Mouse (Mus musculus): ENCODE results near the gene Tmem98. TPM values are rescaled to one million over a fixed set of nuclear protein-coding genes. Genes with fewer than 3 reads are reported as not detected.

Gene Tmem98
- polyA plus RNA-seq, 1 experiment from 2014 or later = 152 TPM

GRCm38 (mm10) chr11:80848131-80848530 lies 38.2 kb downstream of the Tmem98 start:
- no peak overlapping the region for H3K27ac ChIP-seq (replicated peaks; ENCODE audit: low read depth, low read length)

DNA sequence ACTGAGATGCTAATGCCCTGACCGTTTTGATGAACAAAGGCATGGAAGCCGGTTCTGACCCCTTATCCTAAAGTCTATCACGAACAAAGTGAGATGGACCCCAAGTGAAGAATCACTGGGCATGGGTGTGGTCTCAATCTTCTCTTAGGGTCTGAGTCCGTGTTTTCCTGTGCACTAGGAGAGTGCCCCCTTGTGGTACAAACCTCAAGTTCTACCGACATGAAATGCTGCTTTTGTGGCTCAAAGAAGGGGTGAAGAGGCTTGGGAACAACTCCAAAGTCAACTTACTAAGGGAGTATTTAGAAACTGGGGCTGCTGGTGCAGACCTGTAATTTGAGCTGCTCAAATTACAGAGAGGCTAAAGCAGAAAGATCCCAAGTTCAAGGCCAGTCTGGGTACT lies 41.9 kb downstream of the Tmem98 start:
- DNase-seq (ENCODE audit: low spot score) = peak; percentile 34
- H3K4me1 ChIP-seq (ENCODE audit: control insufficient read depth, insufficient read depth, low read length) = no peaks in the 10 kb centered on the region

More at GRCm38 (mm10) chr11:80848131-80848530, 38.2 kb downstream of the Tmem98 start:
- Histone ChIP-seq H3K4me1 (ENCODE audit: control insufficient read depth, insufficient read depth, low read length) (no peaks in the 10 kb centered on the region), H3K27me3 (ENCODE audit: control insufficient read depth, insufficient read depth, low read length) (no peaks in the 10 kb centered on the region), H3K9ac (ENCODE audit: low read length) (no peak overlapping the region), H3K36me3 (ENCODE audit: control insufficient read depth, insufficient read depth, low read length) (no peaks in the 10 kb centered on the region), H3K4me2 (ENCODE audit: low read depth, severe bottlenecking) (no peak overlapping the region), H3K9me3 (ENCODE audit: control insufficient read depth, low read length) (no peaks in the 10 kb centered on the region), H3K4me3 (ENCODE audit: low read depth, low read length) (no peak overlapping the region)
- no peak for DNase-seq (ENCODE audit: low spot score)
- ATAC-seq (ENCODE audit: insufficient number of reproducible peaks, low FRiP score, low TSS enrichment, low read depth) = no peak
- 49% methylated on average over 5 of the region's 5 CpGs for WGBS

GRCm38 (mm10) chr11:80853014-80853413 lies 43.0 kb downstream of the Tmem98 start:
- H3K9me3 ChIP-seq (ENCODE audit: control insufficient read depth, low read length) = no peaks in the 10 kb centered on the region
- no peak overlapping the region for H3K4me3 ChIP-seq (ENCODE audit: low read depth, low read length)
- no peaks in the 10 kb centered on the region for H3K36me3 ChIP-seq (ENCODE audit: control insufficient read depth, insufficient read depth, low read length)
- WGBS = 66% methylated on average over 3 of the region's 3 CpGs
- H3K9ac ChIP-seq (ENCODE audit: low read length) = no peak overlapping the region
- H3K4me2 ChIP-seq (ENCODE audit: low read depth, severe bottlenecking) = no peak overlapping the region
- H3K27ac ChIP-seq (replicated peaks; ENCODE audit: low read depth, low read length) = no peak overlapping the region
- H3K4me1 ChIP-seq (ENCODE audit: control insufficient read depth, insufficient read depth, low read length) = no peaks in the 10 kb centered on the region
- no peaks in the 10 kb centered on the region for H3K27me3 ChIP-seq (ENCODE audit: control insufficient read depth, insufficient read depth, low read length)
- DNase-seq (ENCODE audit: low spot score) (no peak), ATAC-seq (ENCODE audit: insufficient number of reproducible peaks, low FRiP score, low TSS enrichment, low read depth) (no peak)

More for the DNA sequence above, 41.9 kb downstream of the Tmem98 start:
- H3K9ac ChIP-seq (ENCODE audit: low read length) = no peak overlapping the region
- 45% methylated on average over 5 of the region's 5 CpGs for WGBS
- no peaks in the 10 kb centered on the region for H3K9me3 ChIP-seq (ENCODE audit: control insufficient read depth, low read length)
- H3K27ac ChIP-seq (replicated peaks; ENCODE audit: low read depth, low read length) = no peak overlapping the region
- H3K4me3 ChIP-seq (ENCODE audit: low read depth, low read length) = no peak overlapping the region
- no peaks in the 10 kb centered on the region for H3K27me3 ChIP-seq (ENCODE audit: control insufficient read depth, insufficient read depth, low read length)
- H3K36me3 ChIP-seq (ENCODE audit: control insufficient read depth, insufficient read depth, low read length) = no peaks in the 10 kb centered on the region
- no peak for ATAC-seq (ENCODE audit: insufficient number of reproducible peaks, low FRiP score, low TSS enrichment, low read depth)
- H3K4me2 ChIP-seq (ENCODE audit: low read depth, severe bottlenecking) = no peak overlapping the region

- DNase-seq (ENCODE audit: low spot score) (no peak), ATAC-seq (ENCODE audit: insufficient number of reproducible peaks, low FRiP score, low TSS enrichment, low read depth) (no peak)
- Histone ChIP-seq H3K9ac (ENCODE audit: low read length) (no peak overlapping the region), H3K4me2 (ENCODE audit: low read depth, severe bottlenecking) (no peak overlapping the region), H3K4me1 (ENCODE audit: control insufficient read depth, insufficient read depth, low read length) (no peaks in the 10 kb centered on the region), H3K4me3 (ENCODE audit: low read depth, low read length) (no peak overlapping the region), H3K27me3 (ENCODE audit: control insufficient read depth, insufficient read depth, low read length) (no peaks in the 10 kb centered on the region), H3K9me3 (ENCODE audit: control insufficient read depth, low read length) (no peaks in the 10 kb centered on the region), H3K27ac (replicated peaks; ENCODE audit: low read depth, low read length) (no peak overlapping the region), H3K36me3 (ENCODE audit: control insufficient read depth, insufficient read depth, low read length) (no peaks in the 10 kb centered on the region)
- 85% methylated on average over 11 of the region's 11 CpGs for WGBS
These were observed 44.5 kb downstream of the Tmem98 start for GRCm38 (mm10) chr11:80854430-80854829.

GRCm38 (mm10) chr11:80854908-80855307 lies 44.9 kb downstream of the Tmem98 start:
- DNase-seq (ENCODE audit: low spot score) (no peak), ATAC-seq (ENCODE audit: insufficient number of reproducible peaks, low FRiP score, low TSS enrichment, low read depth) (no peak)
- WGBS = 59% methylated on average over 7 of the region's 7 CpGs
- no peaks in the 10 kb centered on the region for H3K4me1 ChIP-seq (ENCODE audit: control insufficient read depth, insufficient read depth, low read length)
- H3K4me2 ChIP-seq (ENCODE audit: low read depth, severe bottlenecking) = no peak overlapping the region
- no peak overlapping the region for H3K27ac ChIP-seq (replicated peaks; ENCODE audit: low read depth, low read length)
- H3K9me3 ChIP-seq (ENCODE audit: control insufficient read depth, low read length) = no peaks in the 10 kb centered on the region
- H3K27me3 ChIP-seq (ENCODE audit: control insufficient read depth, insufficient read depth, low read length) = no peaks in the 10 kb centered on the region
- no peaks in the 10 kb centered on the region for H3K36me3 ChIP-seq (ENCODE audit: control insufficient read depth, insufficient read depth, low read length)
- no peak overlapping the region for H3K4me3 ChIP-seq (ENCODE audit: low read depth, low read length)
- no peak overlapping the region for H3K9ac ChIP-seq (ENCODE audit: low read length)

DNA sequence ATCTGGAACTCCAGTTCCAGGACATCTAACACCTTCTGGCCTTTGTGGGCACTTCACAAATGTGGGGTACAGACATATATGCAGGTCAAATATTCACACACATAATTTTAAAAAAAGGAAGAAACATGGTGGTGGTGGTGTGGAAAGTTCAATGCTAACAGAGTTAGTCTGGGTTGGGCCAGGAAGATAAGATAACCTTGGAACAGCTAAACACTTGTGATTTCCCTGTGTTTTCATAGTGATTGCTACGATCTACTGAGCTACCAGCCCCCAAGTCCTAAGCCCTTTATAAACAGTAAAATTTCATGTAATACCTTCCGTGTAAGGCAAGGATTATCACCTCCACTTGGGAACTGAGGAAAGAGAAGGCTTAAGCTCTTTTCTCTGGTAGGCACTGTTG lies 46.9 kb downstream of the Tmem98 start:
- 86% methylated on average over 2 of the region's 2 CpGs for WGBS
- Histone ChIP-seq H3K27me3 (ENCODE audit: control insufficient read depth, insufficient read depth, low read length) (no peaks in the 10 kb centered on the region), H3K4me1 (ENCODE audit: control insufficient read depth, insufficient read depth, low read length) (no peaks in the 10 kb centered on the region), H3K4me2 (ENCODE audit: low read depth, severe bottlenecking) (no peak overlapping the region), H3K9me3 (ENCODE audit: control insufficient read depth, low read length) (no peaks in the 10 kb centered on the region), H3K36me3 (ENCODE audit: control insufficient read depth, insufficient read depth, low read length) (no peaks in the 10 kb centered on the region), H3K27ac (replicated peaks; ENCODE audit: low read depth, low read length) (no peak overlapping the region), H3K9ac (ENCODE audit: low read length) (no peak overlapping the region), H3K4me3 (ENCODE audit: low read depth, low read length) (no peak overlapping the region)
- no peak for ATAC-seq (ENCODE audit: insufficient number of reproducible peaks, low FRiP score, low TSS enrichment, low read depth)
- no peak for DNase-seq (ENCODE audit: low spot score)

DNA sequence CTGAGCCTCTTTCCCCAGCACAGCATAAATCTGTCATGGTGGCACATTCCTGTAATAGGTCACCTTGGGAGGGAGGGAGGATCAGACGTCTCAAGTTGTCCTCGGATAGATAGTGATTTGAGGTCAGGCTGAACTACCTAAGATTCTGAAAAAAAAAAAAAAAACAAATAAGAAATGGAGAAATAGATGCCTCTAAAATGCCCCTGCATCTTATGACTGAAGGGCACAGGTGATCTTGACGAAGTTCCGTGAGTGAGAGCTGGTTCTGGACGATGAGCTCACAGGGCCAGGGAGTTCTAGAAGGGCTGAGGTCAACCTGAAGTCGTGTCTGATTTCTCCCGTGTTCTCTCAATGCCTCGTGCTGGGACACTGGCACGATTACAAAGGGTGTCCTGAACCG lies 48.1 kb downstream of the Tmem98 start, which contains the start of gene Spaca3:
TSS of gene Spaca3 (plus strand) at position 301 of the 400 bp plus-strand sequence.
- Histone ChIP-seq H3K9ac (ENCODE audit: low read length) (no peak within 1 kb of the TSS), H3K4me2 (ENCODE audit: low read depth, severe bottlenecking) (no peak within 1 kb of the TSS), H3K4me3 (ENCODE audit: low read depth, low read length) (no peak within 1 kb of the TSS), H3K36me3 (ENCODE audit: control insufficient read depth, insufficient read depth, low read length) (no peaks in the 10 kb centered on the region), H3K27ac (replicated peaks; ENCODE audit: low read depth, low read length) (no peak within 1 kb of the TSS), H3K9me3 (ENCODE audit: control insufficient read depth, low read length) (no peaks in the 10 kb centered on the region), H3K4me1 (ENCODE audit: control insufficient read depth, insufficient read depth, low read length) (no peaks in the 10 kb centered on the region), H3K27me3 (ENCODE audit: control insufficient read depth, insufficient read depth, low read length) (no peaks in the 10 kb centered on the region)
- DNase-seq (ENCODE audit: low spot score) (no peak), ATAC-seq (ENCODE audit: insufficient number of reproducible peaks, low FRiP score, low TSS enrichment, low read depth) (no peak)
- WGBS = 74% methylated on average over 10 of the region's 10 CpGs

DNA sequence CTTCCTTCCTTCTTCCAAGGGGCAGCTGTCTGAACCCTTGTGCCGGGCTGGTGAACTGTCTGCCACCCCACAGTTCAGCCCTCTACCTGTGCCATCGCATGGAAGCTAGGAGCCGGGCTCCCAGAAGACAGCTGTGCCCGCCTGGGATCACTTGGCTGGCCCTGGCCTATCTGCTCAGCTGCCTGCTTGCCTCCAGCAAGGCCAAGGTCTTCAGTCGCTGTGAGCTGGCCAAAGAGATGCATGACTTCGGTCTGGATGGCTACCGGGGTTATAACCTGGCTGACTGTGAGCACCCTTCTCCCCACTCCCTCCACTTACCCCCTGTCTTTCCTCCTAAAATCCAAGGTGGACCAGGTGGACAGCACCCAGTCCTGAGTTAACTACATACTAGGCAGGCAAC lies 53.0 kb downstream of the Tmem98 start:
- H3K36me3 ChIP-seq (ENCODE audit: control insufficient read depth, insufficient read depth, low read length) = no peaks in the 10 kb centered on the region
- ATAC-seq (ENCODE audit: insufficient number of reproducible peaks, low FRiP score, low TSS enrichment, low read depth) (no peak), DNase-seq (ENCODE audit: low spot score) (no peak)
- no peaks in the 10 kb centered on the region for H3K4me1 ChIP-seq (ENCODE audit: control insufficient read depth, insufficient read depth, low read length)
- H3K9me3 ChIP-seq (ENCODE audit: control insufficient read depth, low read length) = no peaks in the 10 kb centered on the region
- no peak overlapping the region for H3K27ac ChIP-seq (replicated peaks; ENCODE audit: low read depth, low read length)
- no peaks in the 10 kb centered on the region for H3K27me3 ChIP-seq (ENCODE audit: control insufficient read depth, insufficient read depth, low read length)
- no peak overlapping the region for H3K4me3 ChIP-seq (ENCODE audit: low read depth, low read length)
- no peak overlapping the region for H3K4me2 ChIP-seq (ENCODE audit: low read depth, severe bottlenecking)
- no peak overlapping the region for H3K9ac ChIP-seq (ENCODE audit: low read length)
- 88% methylated on average over 7 of the region's 7 CpGs for WGBS

DNA sequence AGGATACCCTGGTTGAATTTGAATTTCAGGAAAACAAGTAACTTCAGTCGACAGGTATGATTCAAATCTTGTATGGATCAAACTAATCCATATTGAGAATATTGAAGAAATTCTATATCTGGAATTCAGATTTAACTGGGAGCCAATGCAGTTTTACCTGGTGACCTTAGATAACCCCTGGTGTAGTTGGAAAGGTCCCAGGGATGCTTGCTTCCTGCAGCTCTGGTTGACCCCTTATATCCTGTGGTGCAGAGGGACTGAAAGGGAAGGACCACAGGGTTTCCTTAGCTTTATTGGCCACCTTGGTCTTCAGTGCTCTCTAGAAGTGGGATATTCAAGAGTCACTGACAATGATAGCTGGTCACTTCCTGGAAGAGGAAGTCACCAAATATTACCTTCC lies 58.1 kb downstream of the Tmem98 start:
- Histone ChIP-seq H3K4me3 (ENCODE audit: low read depth, low read length) (no peak overlapping the region), H3K4me1 (ENCODE audit: control insufficient read depth, insufficient read depth, low read length) (no peaks in the 10 kb centered on the region), H3K4me2 (ENCODE audit: low read depth, severe bottlenecking) (no peak overlapping the region), H3K36me3 (ENCODE audit: control insufficient read depth, insufficient read depth, low read length) (no peaks in the 10 kb centered on the region), H3K27ac (replicated peaks; ENCODE audit: low read depth, low read length) (no peak overlapping the region), H3K27me3 (ENCODE audit: control insufficient read depth, insufficient read depth, low read length) (no peaks in the 10 kb centered on the region), H3K9ac (ENCODE audit: low read length) (no peak overlapping the region), H3K9me3 (ENCODE audit: control insufficient read depth, low read length) (no peaks in the 10 kb centered on the region)
- ATAC-seq (ENCODE audit: insufficient number of reproducible peaks, low FRiP score, low TSS enrichment, low read depth) = no peak
- 95% methylated on average over 1 of the region's 1 CpGs for WGBS
- DNase-seq (ENCODE audit: low spot score) = no peak

Data from limb, embryonic 11.5 days (tissue).